Mouse (Mus musculus): Measurements from ENCODE around the gene Thyn1. TPM values are rescaled to one million over a fixed set of nuclear protein-coding genes. Genes with fewer than 3 reads are reported as not detected.

Gene Thyn1
- total RNA-seq (2023) = 10 to 100 TPM; 23.1 to 31.2 TPM

GRCm38 (mm10) chr9:26999461-27000395 is at the start of gene Thyn1, which contains the start of gene Acad8:
TSS of gene Thyn1 (plus strand) at chr9:26999710.
TSS of gene Acad8 (minus strand) at chr9:26999566.

GRCm38 (mm10) chr9:27029828-27030762 is 30.6 kb downstream of the Thyn1 start, which contains the start of the genes Vps26b and Ncapd3:
TSS of gene Vps26b (minus strand) at chr9:27030065.
TSS of gene Ncapd3 (plus strand) at chr9:27030175.

Other genes starting within 250 kb of the Thyn1 start
- not detected for gene Glb1l2, start 193.2 kb upstream of the Thyn1 start, total RNA-seq (2023)
- gene Glb1l3, start 138.8 kb upstream of the Thyn1 start, total RNA-seq (2023) = not detected
- not detected for gene Gm1110, start 76.6 kb upstream of the Thyn1 start, total RNA-seq (2023)
- 10 to 100 TPM; 35.4 to 38.0 TPM for gene Acad8, start 144 bp upstream of the Thyn1 start, total RNA-seq (2023)
- 10 to 100 TPM; 58.2 to 61.2 TPM for gene Vps26b, start 30.4 kb downstream of the Thyn1 start, total RNA-seq (2023)
- 10 to 100 TPM; 57.4 to 60.5 TPM for gene Ncapd3, start 30.5 kb downstream of the Thyn1 start, total RNA-seq (2023)
- gene Jam3, start 155.7 kb downstream of the Thyn1 start, total RNA-seq (2023) = not detected